Mouse (Mus musculus) forebrain, embryonic 11.5 days (tissue): Measurements from ENCODE around the gene Rcor1. TPM values are rescaled to one million over a fixed set of nuclear protein-coding genes. Genes with fewer than 3 reads are reported as not detected.

Source experiments
- ATAC-seq: fragments of 200-750 bp; cut with Nextera tagmentation; replicated peaks from 2 replicates; pipeline ENCODE4 v1.8.0; 2017; ENCODE audit warnings: moderate TSS enrichment; ENCODE audit not compliant: low FRiP score
- DNase-seq: peaks from one replicate; pipeline ENCODE4 v3.0.0-alpha.2; 2017; ENCODE audit warnings: low spot score
- H3K27ac ChIP-seq: fragments of 300-500 bp; sonication (generic); 2 replicates; pipeline ENCODE4 v1.5.1; 2014; ENCODE audit warnings: low read depth, low read length
- H3K27me3 ChIP-seq: fragments of 300-500 bp; sonication (generic); 2 replicates; pipeline ENCODE4 v1.6.1; 2014; ENCODE audit warnings: mild to moderate bottlenecking, low read length, mixed read lengths; ENCODE audit not compliant: control insufficient read depth, insufficient read depth
- H3K36me3 ChIP-seq: fragments of 300-500 bp; sonication (generic); 2 replicates; pipeline ENCODE4 v1.6.1; 2014; ENCODE audit warnings: mild to moderate bottlenecking, low read length, moderate library complexity, mixed read lengths; ENCODE audit not compliant: control insufficient read depth, insufficient read depth
- H3K4me1 ChIP-seq: fragments of 300-500 bp; sonication (generic); replicated peaks from 2 replicates; pipeline ENCODE4 v1.6.1; 2014; ENCODE audit warnings: low read length, mixed read lengths; ENCODE audit not compliant: control insufficient read depth, insufficient read depth
- H3K4me2 ChIP-seq: fragments of 300-500 bp; sonication (generic); 2 replicates; pipeline ENCODE4 v1.6.1; 2014; ENCODE audit warnings: low read depth, mild to moderate bottlenecking, low read length, moderate library complexity, mixed read lengths; ENCODE audit not compliant: severe bottlenecking
- H3K4me3 ChIP-seq: fragments of 300-500 bp; sonication (generic); 2 replicates; pipeline ENCODE4 v1.5.1; 2014; ENCODE audit warnings: low read depth, low read length
- H3K9ac ChIP-seq: fragments of 300-500 bp; sonication (generic); 2 replicates; pipeline ENCODE4 v1.6.1; 2014; ENCODE audit warnings: low read length
- H3K9me3 ChIP-seq: fragments of 300-500 bp; sonication (generic); 2 replicates; pipeline ENCODE4 v1.6.1; 2016; ENCODE audit warnings: low read length, mixed read lengths; ENCODE audit not compliant: control insufficient read depth
- WGBS: fragments of 180-500 bp; shearing (Covaris S2); extraction: QIAGEN DNeasy Blood & Tissue Kit; methylation state at CpG from one replicate; pipeline ENCODE4 v1.1.7; 2014; 5-methylcytosine and 5-hydroxymethylcytosine counted together
- polyA plus RNA-seq: library from polyadenylated mRNA; unstranded; fragments of >200 nt; fragmentation: Nextera tagmentation; extraction: Ambion mirVana; gene quantifications from 2 replicates; pipeline ENCODE4 v1.2.1, GENCODE M21; 2014

Gene Rcor1
- polyA plus RNA-seq, 1 experiment from 2014 or later: 14.2 TPM

GRCm38 (mm10) chr12:111137079-111137478, 97.9 kb downstream of the Rcor1 start:
- H3K27me3 ChIP-seq: no peaks in the 10 kb centered on the region
- H3K36me3 ChIP-seq: no peaks in the 10 kb centered on the region
- WGBS: 62% methylated on average over 2 of the region's 2 CpGs
- no peak overlapping the region for H3K9ac ChIP-seq
- H3K9me3 ChIP-seq: no peaks in the 10 kb centered on the region
- H3K4me2 ChIP-seq: no peak overlapping the region
- H3K4me3 ChIP-seq: no peak overlapping the region
- DNase-seq (no peak), ATAC-seq (no peak)
- H3K4me1 ChIP-seq: no peaks in the 10 kb centered on the region
- H3K27ac ChIP-seq: no peak overlapping the region

- H3K4me3 ChIP-seq: no peak overlapping the region
- H3K36me3 ChIP-seq: no peaks in the 10 kb centered on the region
- H3K27me3 ChIP-seq: no peaks in the 10 kb centered on the region
- peak overlapping the region; percentile 32; the same call in 1 of the 2 replicates for H3K4me2 ChIP-seq
- H3K9ac ChIP-seq: no peak overlapping the region; the same call in none of the 2 replicates
- 10% methylated on average over 12 of the region's 12 CpGs for WGBS
- no peaks in the 10 kb centered on the region for H3K9me3 ChIP-seq
- DNase-seq (peak; percentile 80), ATAC-seq (peak; percentile 83)
- peak overlapping the region; percentile 85 for H3K27ac ChIP-seq
- H3K4me1 ChIP-seq: peaks cover 12% of the 10 kb centered on the region
These were observed 103.9 kb downstream of the Rcor1 start for GRCm38 (mm10) chr12:111143005-111143508.

- Histone ChIP-seq H3K9ac (no peak overlapping the region; the same call in none of the 2 replicates), H3K4me3 (no peak overlapping the region), H3K9me3 (no peaks in the 10 kb centered on the region), H3K4me1 (peaks cover 12% of the 10 kb centered on the region), H3K36me3 (no peaks in the 10 kb centered on the region), H3K27me3 (no peaks in the 10 kb centered on the region), H3K4me2 (peak overlapping the region; percentile 32; the same call in 1 of the 2 replicates), H3K27ac (peak overlapping the region; percentile 85)
- DNase-seq (no peak), ATAC-seq (no peak; the same call in 1 of the 2 replicates)
- WGBS: 75% methylated on average over 16 of the region's 16 CpGs
These were observed 104.4 kb downstream of the Rcor1 start for GRCm38 (mm10) chr12:111143509-111144063.

DNA sequence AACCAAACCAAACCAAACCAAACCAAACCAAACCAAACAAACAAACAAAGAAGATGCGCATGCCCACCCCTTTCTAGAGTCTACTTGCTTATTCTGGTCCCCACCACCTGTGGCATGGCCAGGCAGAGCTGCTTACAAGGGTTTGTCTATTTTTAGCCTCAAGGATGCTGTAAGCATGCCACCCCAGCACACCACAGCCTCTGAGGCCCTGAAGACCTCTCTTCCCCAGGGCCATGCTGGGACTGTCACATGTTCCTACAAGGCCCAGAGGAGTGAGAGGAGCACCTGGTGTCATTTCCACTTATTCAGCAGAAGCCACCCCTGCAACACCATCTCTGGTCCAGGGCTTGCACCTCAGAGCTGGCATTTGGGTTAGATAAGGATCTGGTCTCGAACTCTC, 105.4 kb downstream of the Rcor1 start:
- Histone ChIP-seq H3K4me2 (no peak overlapping the region), H3K27ac (no peak overlapping the region), H3K36me3 (no peaks in the 10 kb centered on the region), H3K9me3 (no peaks in the 10 kb centered on the region), H3K27me3 (no peaks in the 10 kb centered on the region), H3K9ac (no peak overlapping the region), H3K4me1 (peaks cover 12% of the 10 kb centered on the region), H3K4me3 (no peak overlapping the region)
- ATAC-seq (no peak), DNase-seq (no peak)
- WGBS: 96% methylated on average over 2 of the region's 2 CpGs

DNA sequence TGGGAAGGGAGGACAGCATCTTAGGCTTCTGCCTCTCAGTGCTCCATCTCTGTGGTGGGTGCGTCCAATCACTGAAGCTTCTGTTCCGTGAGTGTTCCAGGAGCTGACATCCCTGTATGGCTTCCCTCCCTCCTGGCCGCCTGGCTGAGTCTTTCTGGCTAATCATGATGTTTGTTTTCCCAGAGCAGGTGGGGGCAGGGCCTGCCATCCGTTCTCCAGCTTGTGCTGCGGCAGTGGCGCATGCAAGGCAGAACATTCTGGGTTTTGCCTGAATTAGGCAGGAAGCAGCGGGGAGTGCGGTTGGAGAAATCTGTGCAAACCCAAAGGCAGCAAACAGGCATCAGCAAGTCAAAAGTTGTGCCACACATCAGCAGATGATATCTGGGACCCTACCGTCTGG, 106.1 kb downstream of the Rcor1 start:
- DNase-seq (no peak), ATAC-seq (no peak)
- Histone ChIP-seq H3K27me3 (no peaks in the 10 kb centered on the region), H3K27ac (no peak overlapping the region), H3K4me3 (no peak overlapping the region), H3K36me3 (no peaks in the 10 kb centered on the region), H3K9me3 (no peaks in the 10 kb centered on the region), H3K9ac (no peak overlapping the region), H3K4me2 (no peak overlapping the region), H3K4me1 (peaks cover 12% of the 10 kb centered on the region)
- WGBS: 60% methylated on average over 9 of the region's 9 CpGs

DNA sequence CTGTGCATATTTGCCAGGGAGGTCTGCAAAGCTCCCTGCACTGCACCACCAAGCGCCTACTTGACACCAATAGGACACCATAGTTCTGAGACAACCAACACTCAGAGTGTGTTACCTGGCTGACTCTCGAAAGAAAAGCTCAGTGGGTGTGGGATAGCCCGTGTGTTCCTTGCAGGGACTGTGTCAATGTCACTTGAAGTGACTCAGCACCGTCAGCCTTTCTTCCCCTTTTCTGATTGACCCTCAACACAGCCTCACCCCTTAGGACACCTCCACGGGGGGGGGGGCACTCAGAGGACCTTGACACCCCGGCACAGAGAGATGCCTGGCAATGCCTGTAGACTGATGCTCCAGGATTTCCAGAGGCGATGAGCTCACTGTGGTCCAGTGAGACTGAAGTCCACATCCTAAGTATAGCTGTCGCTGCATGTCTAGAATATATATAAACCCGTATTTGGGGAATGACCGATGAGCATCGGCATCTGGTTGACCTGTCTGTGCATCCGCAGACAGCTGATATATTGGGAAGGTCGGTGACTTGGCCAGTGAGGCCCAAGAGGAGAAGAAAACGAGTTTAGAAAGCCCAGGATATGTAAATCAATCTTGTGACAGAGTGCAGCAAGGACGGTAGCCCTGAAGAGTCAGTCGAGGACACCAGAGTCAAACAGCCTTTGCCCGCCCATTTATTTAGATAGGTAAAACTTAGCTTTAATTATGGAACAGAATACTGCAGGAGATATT, 110.5 kb downstream of the Rcor1 start:
- Histone ChIP-seq H3K9me3 (no peaks in the 10 kb centered on the region), H3K4me1 (no peaks in the 10 kb centered on the region; the same call in 1 of the 2 replicates), H3K4me2 (no peak overlapping the region), H3K4me3 (no peak overlapping the region), H3K27me3 (no peaks in the 10 kb centered on the region), H3K27ac (no peak overlapping the region), H3K36me3 (no peaks in the 10 kb centered on the region), H3K9ac (no peak overlapping the region)
- no peak for DNase-seq
- WGBS: 73% methylated on average over 17 of the region's 17 CpGs
- ATAC-seq: no peak

DNA sequence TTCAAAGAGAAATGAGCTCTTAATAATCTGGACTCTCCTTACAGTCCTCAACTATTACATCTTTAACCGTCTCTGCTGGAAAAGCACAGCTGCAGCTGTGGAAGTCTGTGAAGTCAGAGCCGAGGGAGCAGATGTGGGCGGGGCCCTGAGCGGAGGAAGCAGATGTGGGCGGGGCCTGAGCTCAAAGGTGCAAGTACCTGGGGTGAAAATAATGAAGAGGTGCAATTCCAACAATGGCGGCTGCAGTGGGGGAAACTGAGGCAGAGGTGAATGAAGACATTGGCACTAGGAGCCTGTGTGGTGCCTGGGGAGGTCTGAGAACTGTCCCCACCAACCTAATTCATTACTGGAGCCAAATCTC, 111.1 kb downstream of the Rcor1 start:
- Histone ChIP-seq H3K9me3 (no peaks in the 10 kb centered on the region), H3K27ac (no peak overlapping the region), H3K4me1 (no peaks in the 10 kb centered on the region; the same call in 1 of the 2 replicates), H3K27me3 (no peaks in the 10 kb centered on the region), H3K4me2 (no peak overlapping the region), H3K36me3 (no peaks in the 10 kb centered on the region), H3K4me3 (no peak overlapping the region), H3K9ac (no peak overlapping the region)
- ATAC-seq (no peak), DNase-seq (no peak)
- WGBS: 7% methylated on average over 6 of the region's 6 CpGs

DNA sequence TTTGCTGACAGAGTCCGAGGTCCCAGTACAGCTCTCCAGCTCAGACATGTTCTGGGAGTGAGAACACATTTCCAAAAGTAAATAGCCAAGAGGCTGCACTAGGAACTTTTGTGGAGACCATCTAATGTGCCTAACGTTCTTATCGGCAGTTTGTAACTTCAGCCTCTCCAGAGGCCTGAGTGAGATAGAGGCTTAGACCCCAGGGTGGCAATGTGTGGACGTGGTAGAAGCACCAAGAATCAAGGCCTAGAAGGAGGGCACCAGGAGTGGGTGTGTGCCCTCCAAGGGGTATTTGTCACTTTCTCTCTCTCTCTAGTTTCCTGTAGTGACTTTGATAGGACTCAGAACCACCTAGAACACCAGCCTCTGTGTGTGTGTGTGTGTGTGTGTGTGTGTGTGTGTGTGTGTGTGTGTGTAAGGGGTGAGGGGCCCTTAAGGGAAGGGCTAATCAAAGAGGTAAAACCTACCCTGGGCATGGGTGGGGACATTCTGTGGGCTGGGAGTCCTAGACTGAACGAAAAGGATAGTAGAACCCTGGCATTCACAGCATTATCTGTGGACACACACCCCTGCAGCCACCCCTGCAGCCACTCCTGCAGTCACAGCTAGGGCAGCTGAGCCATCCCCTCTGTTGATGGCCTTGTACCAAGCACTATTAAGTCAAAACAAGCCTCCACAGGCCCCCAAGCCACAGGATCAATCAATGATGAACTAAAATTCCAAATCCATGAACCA, 112.4 kb downstream of the Rcor1 start:
- Histone ChIP-seq H3K36me3 (no peaks in the 10 kb centered on the region), H3K4me3 (no peak overlapping the region), H3K4me1 (no peaks in the 10 kb centered on the region), H3K27me3 (no peaks in the 10 kb centered on the region), H3K27ac (no peak overlapping the region), H3K9ac (no peak overlapping the region), H3K9me3 (no peaks in the 10 kb centered on the region), H3K4me2 (no peak overlapping the region)
- ATAC-seq (no peak), DNase-seq (no peak)
- 88% methylated on average over 5 of the region's 5 CpGs for WGBS
